Mouse (Mus musculus) heart, adult 8-10 months (tissue): ENCODE data around the gene 5330417H12Rik. TPM values are rescaled to one million over a fixed set of nuclear protein-coding genes. Genes with fewer than 3 reads are reported as not detected.

Experiments used
- total RNA-seq, 4 experiments: library from RNA; stranded (reverse); gene quantifications; 2 replicates each; pipeline ENCODE4 v1.2.4; 2022

5330417H12Rik gene
- total RNA-seq, 4 experiments from 2014 or later: not detected

Other genes starting within 250 kb of the 5330417H12Rik start
- gene Olfml1, start 57.7 kb downstream of the 5330417H12Rik start, total RNA-seq: 1 to 10 TPM; 2.7 to 5.3 (median 4.5) TPM
- gene Ppfibp2, start 30.0 kb downstream of the 5330417H12Rik start, total RNA-seq: 10 to 100 TPM; 16.9 to 26.4 (median 20.6) TPM
- under 1 TPM in 1 of 4 experiments, not detected in 3; 0.16 TPM for gene Cyb5r2, start 132.9 kb upstream of the 5330417H12Rik start, total RNA-seq
- not detected for gene Ovch2, start 176.0 kb upstream of the 5330417H12Rik start, total RNA-seq
- gene Olfr467, start 187.1 kb upstream of the 5330417H12Rik start, total RNA-seq: not detected
- gene Olfr469, start 200.4 kb upstream of the 5330417H12Rik start, total RNA-seq: not detected
- gene Olfr470, start 222.3 kb upstream of the 5330417H12Rik start, total RNA-seq: not detected